Mouse (Mus musculus) splenic B cell, adult 2 months (primary cell): Measurements from ENCODE around the gene Mre11a.

Experiments used
- DNase-seq: peaks from one replicate; pipeline ENCODE4 v3.0.0-alpha.2; 2011; ENCODE audit warnings: low read depth, low spot score
- H3K27me3 ChIP-seq: 2 replicates; pipeline ENCODE4 v1.6.1; 2012; ENCODE audit warnings: mild to moderate bottlenecking, low read length, moderate library complexity, mixed read lengths; ENCODE audit not compliant: control insufficient read depth, poor library complexity, insufficient read depth, severe bottlenecking
- H3K36me3 ChIP-seq: 2 replicates; pipeline ENCODE4 v1.6.1; 2012; ENCODE audit warnings: mild to moderate bottlenecking, low read length, moderate library complexity, mixed read lengths; ENCODE audit not compliant: control insufficient read depth, poor library complexity, insufficient read depth, severe bottlenecking

Gene Mre11a

DNA sequence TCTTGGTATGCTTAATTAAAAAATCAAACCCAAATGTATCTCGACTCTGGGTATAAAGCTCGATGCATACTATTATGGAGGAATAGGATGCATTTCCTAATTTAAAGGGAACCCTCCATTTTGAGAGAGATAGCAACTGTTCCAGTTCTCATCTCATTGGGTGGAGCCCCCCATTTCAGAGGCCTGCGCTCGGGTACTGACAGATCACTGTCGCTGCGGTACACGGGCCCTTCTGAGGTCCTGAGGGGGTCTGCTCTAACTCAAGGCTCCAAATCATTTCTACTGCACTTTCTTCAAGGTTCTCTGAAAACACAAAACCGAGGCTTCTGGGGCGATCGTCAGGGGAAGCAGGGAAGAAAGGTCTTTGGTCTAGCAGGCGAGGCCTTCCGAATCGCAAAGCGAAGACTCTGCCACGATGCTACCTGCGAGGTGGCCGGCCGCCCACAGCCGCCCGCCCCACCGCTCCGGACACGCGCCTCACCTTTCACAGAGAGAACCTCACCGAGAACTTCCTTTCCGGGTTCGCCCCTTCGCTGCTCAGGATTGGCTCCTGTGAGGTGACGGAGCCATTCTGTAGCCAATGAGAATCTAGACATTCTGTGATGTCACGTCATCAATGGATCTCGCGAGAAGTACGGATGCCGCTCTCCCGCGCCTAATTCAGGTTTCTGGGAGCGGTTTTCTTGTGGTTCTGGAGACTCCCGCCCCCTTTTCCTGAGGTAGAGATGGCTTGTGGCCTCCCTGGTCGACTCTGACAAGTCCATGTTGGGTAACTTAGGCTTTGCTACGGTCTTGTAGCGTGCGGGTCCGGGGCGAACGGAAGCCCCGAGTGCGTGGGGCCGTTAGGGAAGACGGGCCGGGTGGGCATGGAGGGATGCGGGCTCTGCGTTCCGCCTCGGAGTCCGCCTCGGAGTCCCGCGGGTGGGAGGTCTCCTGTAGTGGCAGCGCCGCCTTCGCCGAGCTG, at the start of gene Mre11a, which contains the start of gene Ankrd49:
Gene Mre11a, plus strand, starts transcription at position 616 of the 964 bp plus-strand sequence.
Gene Ankrd49, minus strand, starts transcription at position 818 of the 964 bp plus-strand sequence.
- peak; percentile 96 for DNase-seq
- Histone ChIP-seq H3K27me3 (no peaks in the 10 kb centered on the region), H3K36me3 (peaks cover 10% of the 10 kb centered on the region)

DNA sequence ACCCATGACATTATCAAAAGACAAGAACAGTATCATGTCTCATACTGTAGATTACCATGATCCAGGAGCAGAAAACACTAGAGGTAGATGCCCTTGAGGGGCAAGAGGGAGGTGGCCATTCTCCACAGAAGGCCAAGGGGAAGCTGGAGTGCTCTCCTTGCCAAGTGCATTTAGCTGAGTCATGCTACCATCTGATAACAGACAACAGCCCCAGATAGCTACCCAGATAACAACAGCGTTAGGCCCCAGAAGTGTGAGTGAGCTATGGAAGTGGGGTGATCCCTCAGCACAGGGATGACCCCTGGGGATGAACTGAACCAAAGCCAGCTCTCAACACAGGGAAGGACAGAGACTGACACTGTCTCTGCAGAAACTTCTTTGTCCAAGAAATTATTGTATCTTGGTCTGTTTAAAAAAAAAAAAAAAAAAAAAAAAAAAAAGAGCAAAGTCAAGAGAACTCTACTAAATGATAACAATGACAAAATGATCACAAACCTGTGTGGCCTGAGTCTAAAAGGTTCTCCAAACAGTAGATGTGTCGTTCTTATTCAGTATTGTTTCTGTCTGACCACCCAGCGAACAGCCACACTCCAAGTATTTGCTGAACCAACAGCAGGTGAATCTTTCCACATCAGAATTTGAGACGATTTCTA, 44.8 kb upstream of the Mre11a start:
- DNase-seq: no peak
- Histone ChIP-seq H3K27me3 (no peaks in the 10 kb centered on the region), H3K36me3 (no peaks in the 10 kb centered on the region)

GRCm38 (mm10) chr9:14740151-14740924, 44.1 kb upstream of the Mre11a start, which contains the start of gene Piwil4:
Piwil4 (minus strand) TSS chr9:14740733.
- no peak for DNase-seq
- Histone ChIP-seq H3K27me3 (no peaks in the 10 kb centered on the region), H3K36me3 (no peaks in the 10 kb centered on the region)

GRCm38 (mm10) chr9:14750901-14751502, 33.5 kb upstream of the Mre11a start:
- DNase-seq: no peak
- Histone ChIP-seq H3K36me3 (no peaks in the 10 kb centered on the region), H3K27me3 (no peaks in the 10 kb centered on the region)

DNA sequence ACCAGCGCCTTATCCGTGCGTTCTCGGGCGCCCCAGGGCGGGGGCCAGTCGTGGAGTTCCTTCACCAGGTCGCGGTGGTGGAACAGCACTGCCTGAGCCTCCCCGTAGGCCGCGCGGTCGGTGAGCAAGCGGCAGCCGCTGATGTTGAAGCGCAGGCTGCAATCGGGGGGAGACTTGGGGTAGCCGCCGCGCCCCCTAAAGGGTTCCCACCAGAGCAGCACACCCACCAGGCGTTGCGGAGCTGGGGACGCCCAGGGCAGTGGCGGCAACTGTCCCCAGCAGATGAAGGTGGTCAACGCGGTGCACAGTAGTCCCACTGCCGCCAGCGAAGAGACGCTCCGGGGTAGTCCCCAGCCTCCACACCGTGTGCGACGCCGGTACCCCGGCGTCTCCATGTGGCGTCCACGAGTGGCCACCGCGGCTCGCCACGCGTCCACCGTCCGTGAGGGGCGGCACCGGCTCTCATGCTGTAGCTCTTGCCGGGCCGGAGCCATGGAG, 32.9 kb upstream of the Mre11a start:
- peak; percentile 5 for DNase-seq
- H3K27me3 ChIP-seq: no peaks in the 10 kb centered on the region
- no peaks in the 10 kb centered on the region for H3K36me3 ChIP-seq

- Histone ChIP-seq H3K36me3 (no peaks in the 10 kb centered on the region), H3K27me3 (no peaks in the 10 kb centered on the region)
- peak; percentile 24 for DNase-seq
Measured at GRCm38 (mm10) chr9:14752001-14752522, 32.4 kb upstream of the Mre11a start, which contains the start of gene Fut4. Fut4 (minus strand) TSS chr9:14752393.

DNA sequence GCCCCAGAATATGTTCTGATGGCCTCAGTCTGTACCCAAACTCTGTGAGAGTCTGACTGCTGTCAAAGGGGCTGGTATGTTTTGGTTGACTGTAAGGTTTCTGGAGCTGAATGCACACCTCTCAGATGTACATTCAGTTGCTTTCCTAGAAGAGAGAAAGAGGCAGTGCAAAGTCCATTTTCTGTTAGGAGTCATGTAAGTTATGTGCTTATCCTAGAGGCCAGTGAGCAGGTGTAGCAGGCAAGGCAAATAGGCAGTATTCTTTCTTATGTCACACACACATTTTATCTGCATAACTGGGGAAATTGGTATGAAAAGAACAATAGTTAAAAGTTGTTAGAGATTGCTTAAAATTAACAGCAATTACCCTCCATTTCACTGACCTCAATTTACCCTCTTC, 30.5 kb upstream of the Mre11a start:
- Histone ChIP-seq H3K27me3 (no peaks in the 10 kb centered on the region), H3K36me3 (no peaks in the 10 kb centered on the region)
- no peak for DNase-seq

- H3K36me3 ChIP-seq: no peaks in the 10 kb centered on the region
- DNase-seq: no peak
Measured at GRCm38 (mm10) chr9:14754469-14754868, 30.0 kb upstream of the Mre11a start.

GRCm38 (mm10) chr9:14758590-14758989, 25.9 kb upstream of the Mre11a start:
- Histone ChIP-seq H3K27me3 (no peaks in the 10 kb centered on the region), H3K36me3 (no peaks in the 10 kb centered on the region)
- DNase-seq: peak; percentile 15

More at GRCm38 (mm10) chr9:14754469-14754868, 30.0 kb upstream of the Mre11a start:
- H3K27me3 ChIP-seq: no peaks in the 10 kb centered on the region

- Histone ChIP-seq H3K36me3 (no peaks in the 10 kb centered on the region), H3K27me3 (no peaks in the 10 kb centered on the region; the same call in 1 of the 2 replicates)
- no peak for DNase-seq
Measured at GRCm38 (mm10) chr9:14759261-14759660, 25.2 kb upstream of the Mre11a start.

DNA sequence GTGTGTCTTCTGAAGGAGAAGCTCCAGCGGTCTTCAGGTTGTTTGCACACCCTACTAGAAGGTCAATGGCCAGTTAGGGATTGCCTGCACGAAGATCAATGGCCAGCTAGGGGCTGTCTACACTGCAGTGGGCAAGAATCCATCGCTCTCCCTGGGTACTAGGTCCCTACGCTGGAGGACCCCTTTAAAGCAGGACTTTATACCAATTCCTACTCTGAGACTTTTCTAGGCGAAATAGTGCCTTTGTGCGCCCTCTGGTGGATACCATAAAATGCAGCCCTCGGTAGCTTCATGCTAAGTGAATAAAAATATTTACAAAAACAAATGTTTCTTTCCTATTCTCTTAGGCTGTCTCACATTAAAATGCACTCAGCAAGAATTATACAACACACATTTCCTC, 19.7 kb upstream of the Mre11a start:
- Histone ChIP-seq H3K27me3 (no peaks in the 10 kb centered on the region; the same call in 1 of the 2 replicates), H3K36me3 (no peaks in the 10 kb centered on the region)
- peak; percentile 51 for DNase-seq

- no peaks in the 10 kb centered on the region for H3K36me3 ChIP-seq
- DNase-seq: no peak
- H3K27me3 ChIP-seq: no peaks in the 10 kb centered on the region
Measured at GRCm38 (mm10) chr9:14769811-14770210, 14.6 kb upstream of the Mre11a start.

DNA sequence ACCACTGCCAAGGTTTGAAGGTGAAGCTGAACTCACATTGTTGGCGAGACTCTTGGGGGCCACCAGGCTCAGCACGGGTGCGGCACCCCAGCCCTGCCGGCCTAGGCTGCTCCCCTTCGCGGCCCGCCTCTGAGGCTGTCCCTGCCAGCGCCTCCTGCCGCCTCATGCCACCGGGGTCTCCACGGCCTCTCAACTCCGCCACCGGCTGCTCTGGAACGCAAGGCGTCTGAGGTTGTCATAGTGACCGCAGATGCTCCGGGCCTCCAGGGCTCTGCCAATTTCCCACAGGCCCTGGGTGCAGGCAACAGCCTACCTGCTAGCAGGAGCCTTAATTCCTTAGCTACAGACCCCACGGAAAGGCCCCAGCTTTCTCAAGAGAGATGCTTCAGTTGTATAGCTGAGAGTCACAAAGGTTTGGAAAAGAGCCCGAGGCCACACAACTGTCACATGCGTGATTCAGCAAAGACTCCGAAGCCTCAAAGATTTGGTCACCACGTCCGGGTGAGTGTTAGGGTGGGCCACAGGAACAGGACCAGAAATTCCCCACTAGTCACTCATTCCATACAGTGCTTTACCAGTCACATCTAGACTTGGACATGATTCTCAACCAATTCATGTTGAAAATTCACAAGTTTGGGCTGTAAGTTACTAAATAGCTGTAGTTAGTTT, 13.5 kb upstream of the Mre11a start, which contains the start of gene 1700012B09Rik:
Gene 1700012B09Rik, minus strand, starts transcription at position 228 of the 669 bp plus-strand sequence.
- H3K36me3 ChIP-seq: no peaks in the 10 kb centered on the region
- H3K27me3 ChIP-seq: no peaks in the 10 kb centered on the region
- DNase-seq: no peak
